Mouse (Mus musculus) liver, adult 2 months (tissue): ENCODE data around the gene Sarnp.

Experiments
- CTCF ChIP-seq: fragments of 200-500 bp; IDR thresholded peaks from 2 replicates; pipeline ENCODE4 v1.5.1; 2011; ENCODE audit warnings: low read depth, low read length, control low read depth
- POLR2A ChIP-seq: fragments of 200-500 bp; IDR thresholded peaks from 2 replicates; pipeline ENCODE4 v1.6.1; 2011; ENCODE audit warnings: low read length, control low read depth; ENCODE audit not compliant: insufficient read depth; ENCODE audit errors: extremely low read depth

- no peak for TF ChIP-seq POLR2A
- TF ChIP-seq CTCF = no peak
These were observed 13.8 kb upstream of the Sarnp start for GRCm38 (mm10) chr10:128803361-128803760.
